In the genomic region with DNA sequence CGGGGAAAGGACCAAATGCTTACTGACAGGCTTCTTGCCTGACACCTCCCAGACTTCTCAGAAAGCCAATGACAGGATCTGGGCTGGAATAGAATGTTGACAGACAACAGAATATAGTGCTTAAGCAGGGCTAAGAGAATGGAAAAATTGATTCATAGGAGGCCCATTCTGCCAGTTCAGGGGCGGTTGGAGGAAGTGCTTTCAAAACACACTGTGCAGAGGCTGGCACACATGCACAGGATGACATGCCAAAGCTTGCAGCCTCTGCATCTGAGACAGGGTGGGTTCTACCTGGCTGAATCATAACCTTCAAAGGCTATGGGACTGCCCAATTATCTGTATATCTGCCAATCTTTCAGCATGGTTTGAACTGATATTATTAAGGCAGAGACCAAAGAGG, we compare ENCODE assay signal across 18 mouse cellular contexts.
DNase-seq lines count a peak whose midpoint lies in the region; ATAC-seq lines count a peak whose summit lies in the region.
"Had no signal": no experiment of that assay in that cellular context is flagged by ENCODE, and none has a peak within 500 bp of the region (broad histone marks: within the 10 kb centered on the region; RNA-seq: fewer than 3 reads in every experiment).

No protein-coding gene starts in this region.

- no peak overlapping the region for H3K4me3 ChIP-seq in heart, embryonic 14.5 days (ENCODE audit: control insufficient read depth in 1 of 2, insufficient read depth in 1 of 2, low read depth in 1 of 2, low read length in 2 of 2)
- H3K4me3 ChIP-seq in heart, embryonic 10.5 days, result no peak overlapping the region
- H3K4me3 ChIP-seq: embryonic facial prominence, embryonic 12.5 days; forebrain, embryonic 13.5 days; hindbrain, embryonic 15.5 days; midbrain, embryonic 12.5 days had no signal

- peak; percentile 75; the same call in 1 of the 2 replicates for ATAC-seq in heart, embryonic 14.5 days (ENCODE audit: insufficient number of reproducible peaks, insufficient read depth, low FRiP score, low read depth)
- ATAC-seq: forebrain, embryonic 13.5 days; liver, postnatal 0 days had no signal

- H3K4me2 ChIP-seq in heart, embryonic 14.5 days (ENCODE audit: low read length), result no peak overlapping the region
- H3K4me2 ChIP-seq: embryonic facial prominence, embryonic 12.5 days; forebrain, embryonic 13.5 days; hindbrain, embryonic 15.5 days; midbrain, embryonic 12.5 days had no signal

- no peaks in the 10 kb centered on the region for H3K36me3 ChIP-seq in heart, embryonic 14.5 days (ENCODE audit: control insufficient read depth, insufficient read depth, low read length)
- H3K36me3 ChIP-seq in heart, embryonic 10.5 days, result no peaks in the 10 kb centered on the region
- H3K36me3 ChIP-seq: embryonic facial prominence, embryonic 12.5 days; G1E; hindbrain, embryonic 15.5 days; midbrain, embryonic 12.5 days had no signal

- no peaks in the 10 kb centered on the region for H3K27me3 ChIP-seq in heart, embryonic 14.5 days (ENCODE audit: control insufficient read depth, insufficient read depth, low read length)
- no peaks in the 10 kb centered on the region for H3K27me3 ChIP-seq in heart, embryonic 10.5 days (ENCODE audit: insufficient read depth, poor library complexity, severe bottlenecking)
- H3K27me3 ChIP-seq: embryonic facial prominence, embryonic 12.5 days; forebrain, embryonic 13.5 days; hindbrain, embryonic 15.5 days; midbrain, embryonic 12.5 days had no signal

- peak; percentile 14 for DNase-seq in adrenal gland, postnatal 14 days
- DNase-seq in adrenal gland, adult 8-10 months, result no peak
- DNase-seq in heart, embryonic 10.5 days (ENCODE audit: low spot score), result no peak
- peak; percentile 30 for DNase-seq in brain, adult 2 months (ENCODE audit: low read depth, low spot score)
- peak; percentile 15 to 35 for DNase-seq in lung, postnatal 4 days
- no peak for DNase-seq in embryo, embryonic 11 days
- no peak for DNase-seq in yolk sac, embryonic 10.5 days (ENCODE audit: low spot score)
- DNase-seq: cerebellum, adult 9-11 months; gastrocnemius, postnatal 25 days; layer of hippocampus, adult 9-11 months; liver, postnatal 0 days; right cerebral cortex, postnatal 4 days had no signal

- WGBS in heart, embryonic 14.5 days, result 23% methylated on average over 2 of the region's 2 CpGs
- 49% methylated on average over 2 of the region's 2 CpGs for WGBS in heart, embryonic 10.5 days

- H3K9me3 ChIP-seq in heart, embryonic 14.5 days (ENCODE audit: control insufficient read depth, low read length), result no peaks in the 10 kb centered on the region
- no peaks in the 10 kb centered on the region for H3K9me3 ChIP-seq in heart, embryonic 10.5 days
- H3K9me3 ChIP-seq: embryonic facial prominence, embryonic 12.5 days; forebrain, embryonic 13.5 days; G1E; hindbrain, embryonic 15.5 days; midbrain, embryonic 12.5 days had no signal

- H3K4me1 ChIP-seq in heart, embryonic 14.5 days (ENCODE audit: control insufficient read depth in 2 of 2, insufficient read depth in 2 of 2, low read length in 2 of 2), result no peaks in the 10 kb centered on the region; a peak in 1 of 4 replicates
- no peaks in the 10 kb centered on the region for H3K4me1 ChIP-seq in heart, embryonic 10.5 days
- H3K4me1 ChIP-seq: embryonic facial prominence, embryonic 12.5 days; forebrain, embryonic 13.5 days; hindbrain, embryonic 15.5 days; midbrain, embryonic 12.5 days had no signal

- H3K27ac ChIP-seq in heart, embryonic 14.5 days (replicated peaks in 1 of 2; ENCODE audit: control insufficient read depth in 1 of 2, insufficient read depth in 1 of 2, low read depth in 2 of 2, low read length in 2 of 2), result no peak overlapping the region
- no peak overlapping the region for H3K27ac ChIP-seq in heart, embryonic 10.5 days
- H3K27ac ChIP-seq: embryonic facial prominence, embryonic 12.5 days; forebrain, embryonic 13.5 days; hindbrain, embryonic 15.5 days; midbrain, embryonic 12.5 days had no signal

- no peak overlapping the region for H3K9ac ChIP-seq in heart, embryonic 14.5 days (ENCODE audit: low read length)
- H3K9ac ChIP-seq: embryonic facial prominence, embryonic 12.5 days; forebrain, embryonic 13.5 days; hindbrain, embryonic 15.5 days; liver, postnatal 0 days; midbrain, embryonic 12.5 days had no signal

Comparison
In these comparisons a context has a peak if more than half of its experiments do, and no peak if none do; other contexts are left out.
1. DNase-seq: peak in adrenal gland, postnatal 14 days (single experiment), brain, adult 2 months (single experiment) and lung, postnatal 4 days (2 of 2); none in adrenal gland, adult 8-10 months (single experiment), heart, embryonic 10.5 days (single experiment), embryo, embryonic 11 days (single experiment) and yolk sac, embryonic 10.5 days (single experiment).